Mouse (Mus musculus) monocyte, adult 5-6 weeks (primary cell): Measurements from ENCODE around the gene Brd1. TPM values are rescaled to one million over a fixed set of nuclear protein-coding genes. Genes with fewer than 3 reads are reported as not detected.
"Not testable (repeated sequence)": the region's sequence is repeated elsewhere in the genome, so short reads cannot be mapped to it uniquely, and the experiment has no call there.

Source experiments
- ATAC-seq: fragments of 153-309, 156-312 bp; replicated peaks from 2 replicates; pipeline ENCODE4 v1.8.0; 2017; ENCODE audit warnings: mild to moderate bottlenecking; ENCODE audit not compliant: low TSS enrichment, insufficient number of reproducible peaks, severe bottlenecking, poor library complexity, low FRiP score
- total RNA-seq: library from RNA; stranded (forward); fragments of 200-1000, 200-491, 200-594 nt; gene quantifications from 3 replicates; pipeline ENCODE4 v1.2.3, GENCODE M21; 2017

The Brd1 gene
- total RNA-seq, 1 experiment from 2014 or later: 81.7 TPM

GRCm38 (mm10) chr15:88733041-88733751 is 837 bp downstream of the Brd1 start:
- ATAC-seq: 0 out of 2 replicates have a peak, but pooled peaks have one; percentile 11

- peak; percentile 48 for ATAC-seq
Observed at GRCm38 (mm10) chr15:88732405-88733020, 1.5 kb downstream of the Brd1 start.

- no peak for ATAC-seq
Observed at GRCm38 (mm10) chr15:88730717-88731116, 3.3 kb downstream of the Brd1 start.

GRCm38 (mm10) chr15:88727204-88727603 is 6.8 kb downstream of the Brd1 start:
- ATAC-seq: no peak

- no peak for ATAC-seq
Observed at GRCm38 (mm10) chr15:88725036-88725435, 9.0 kb downstream of the Brd1 start.

- no peak for ATAC-seq
Observed at GRCm38 (mm10) chr15:88724311-88724710, 9.7 kb downstream of the Brd1 start.

GRCm38 (mm10) chr15:88723205-88723604 is 10.8 kb downstream of the Brd1 start:
- no peak for ATAC-seq

- ATAC-seq: no peak
Observed at GRCm38 (mm10) chr15:88717239-88717638, 16.8 kb downstream of the Brd1 start.

GRCm38 (mm10) chr15:88716350-88716749 is 17.7 kb downstream of the Brd1 start:
- no peak for ATAC-seq

- no peak for ATAC-seq
Observed at GRCm38 (mm10) chr15:88714021-88714589, 19.9 kb downstream of the Brd1 start.

GRCm38 (mm10) chr15:88712501-88712900 is 21.5 kb downstream of the Brd1 start:
- ATAC-seq: no peak

- ATAC-seq: no peak
Observed at GRCm38 (mm10) chr15:88709878-88710277, 24.2 kb downstream of the Brd1 start.

- ATAC-seq: no peak
Observed at GRCm38 (mm10) chr15:88708657-88709511, 25.1 kb downstream of the Brd1 start.

GRCm38 (mm10) chr15:88708204-88708603 is 25.8 kb downstream of the Brd1 start:
- ATAC-seq: no peak

GRCm38 (mm10) chr15:88706987-88707386 is 27.0 kb downstream of the Brd1 start:
- ATAC-seq: not testable (repeated sequence)

GRCm38 (mm10) chr15:88706320-88706719 is 27.7 kb downstream of the Brd1 start:
- ATAC-seq: no peak

GRCm38 (mm10) chr15:88704284-88704683 is 29.7 kb downstream of the Brd1 start:
- no peak for ATAC-seq

GRCm38 (mm10) chr15:88702501-88702900 is 31.5 kb downstream of the Brd1 start:
- ATAC-seq: no peak

- ATAC-seq: no peak
Observed at GRCm38 (mm10) chr15:88700759-88701158, 33.3 kb downstream of the Brd1 start.
